Mouse (Mus musculus) limb, embryonic 14.5 days (tissue): ENCODE results near the gene Impdh2. TPM values are rescaled to one million over a fixed set of nuclear protein-coding genes. Genes with fewer than 3 reads are reported as not detected.

Experiments
- ATAC-seq: fragments of 200-750 bp; cut with Nextera tagmentation; 2 replicates; pipeline ENCODE4 v1.8.0; 2017; ENCODE audit warnings: low read depth, moderate number of reproducible peaks, moderate TSS enrichment; ENCODE audit not compliant: low FRiP score
- DNase-seq: peaks from one replicate; pipeline ENCODE4 v3.0.0-alpha.2; 2015; ENCODE audit warnings: low spot score
- H3K27ac ChIP-seq: fragments of 300-500 bp; sonication (generic); replicated peaks from 2 replicates; pipeline ENCODE4 v1.5.1; 2014; ENCODE audit warnings: low read depth, mild to moderate bottlenecking, low read length, moderate library complexity, mixed read lengths
- H3K27me3 ChIP-seq: fragments of 300-500 bp; sonication (generic); 2 replicates; pipeline ENCODE4 v1.6.1; 2014; ENCODE audit warnings: low read length, mixed read lengths; ENCODE audit not compliant: control insufficient read depth, insufficient read depth
- H3K36me3 ChIP-seq: fragments of 300-500 bp; sonication (generic); 2 replicates; pipeline ENCODE4 v1.6.1; 2014; ENCODE audit warnings: mild to moderate bottlenecking, low read length, moderate library complexity, mixed read lengths; ENCODE audit not compliant: control insufficient read depth, insufficient read depth
- H3K4me1 ChIP-seq: fragments of 300-500 bp; sonication (generic); 2 replicates; pipeline ENCODE4 v1.6.1; 2014; ENCODE audit warnings: antibody characterized with exemption, low read length, mixed read lengths; ENCODE audit not compliant: control insufficient read depth, insufficient read depth
- H3K4me2 ChIP-seq: fragments of 300-500 bp; sonication (generic); replicated peaks from 2 replicates; pipeline ENCODE4 v1.6.1; 2014; ENCODE audit warnings: low read depth, mild to moderate bottlenecking, low read length, moderate library complexity; ENCODE audit not compliant: severe bottlenecking
- H3K4me3 ChIP-seq: fragments of 300-500 bp; sonication (generic); replicated peaks from 2 replicates; pipeline ENCODE4 v1.5.1; 2014; ENCODE audit warnings: low read length
- H3K9ac ChIP-seq: fragments of 300-500 bp; sonication (generic); 2 replicates; pipeline ENCODE4 v1.6.1; 2014; ENCODE audit warnings: mild to moderate bottlenecking, low read depth, low read length, moderate library complexity; ENCODE audit not compliant: severe bottlenecking
- H3K9me3 ChIP-seq: fragments of 300-500 bp; sonication (generic); 2 replicates; pipeline ENCODE4 v1.6.1; 2016; ENCODE audit warnings: low read length; ENCODE audit not compliant: control insufficient read depth
- POLR2A ChIP-seq: fragments of 200-500 bp; IDR thresholded peaks from 2 replicates; pipeline ENCODE4 v1.8.0; 2012; ENCODE audit warnings: inconsistent platforms, mild to moderate bottlenecking, moderate library complexity, borderline replicate concordance; ENCODE audit not compliant: insufficient read depth, insufficient read length; ENCODE audit errors: extremely low read depth
- WGBS: fragments of 180-500 bp; shearing (Covaris S2); extraction: QIAGEN DNeasy Blood & Tissue Kit; methylation state at CpG from one replicate; pipeline ENCODE4 v1.1.7; 2014; 5-methylcytosine and 5-hydroxymethylcytosine counted together
- polyA plus RNA-seq, 2 experiments: library from polyadenylated mRNA; depleted of rRNA in 1 of 2; stranded (reverse) in 1 of 2; unstranded in 1 of 2; fragments of >200 nt; fragmentation: Nextera tagmentation in 1 of 2; extraction: Ambion mirVana in 1 of 2; gene quantifications; 2 replicates each; pipeline versions ENCODE4 v1.2.1 to v1.2.3; 2012 to 2014

Gene Impdh2
- polyA plus RNA-seq (2012; rRNA removed) (208 and 280 TPM in 2 replicates), polyA plus RNA-seq (2014; fragmentation: Nextera tagmentation; extraction: Ambion mirVana) (184 and 191 TPM in 2 replicates)

- peak; percentile 88 for TF ChIP-seq POLR2A
- WGBS = under 1% methylated on average over 47 of the region's 53 CpGs
- H3K4me3 ChIP-seq = peak within 1 kb of the TSS; percentile 60
- peak within 1 kb of the TSS; percentile 68 for H3K9ac ChIP-seq
- H3K4me2 ChIP-seq = peak within 1 kb of the TSS; percentile 74
- H3K9me3 ChIP-seq = no peaks in the 10 kb centered on the region
- DNase-seq (peak; percentile 98), ATAC-seq (peak; percentile 98)
- H3K36me3 ChIP-seq = peaks cover 78% of the 10 kb centered on the region
- H3K27ac ChIP-seq = peak within 1 kb of the TSS; percentile 75
- no peaks in the 10 kb centered on the region for H3K27me3 ChIP-seq
- 0 out of 2 replicates have a peak, but pooled peaks cover 3% of the 10 kb centered on the region for H3K4me1 ChIP-seq
Measured at GRCm38 (mm10) chr9:108560227-108560841, at the start of gene Impdh2. Gene Impdh2, plus strand, starts transcription at chr9:108560286.

GRCm38 (mm10) chr9:108516380-108517251, 43.5 kb upstream of the Impdh2 start, which contains the start of gene Qrich1:
Gene Qrich1, plus strand, starts transcription at chr9:108516806.
- Histone ChIP-seq H3K4me1 (peaks cover 13% of the 10 kb centered on the region), H3K9ac (peak within 1 kb of the TSS; percentile 98), H3K9me3 (no peaks in the 10 kb centered on the region), H3K27me3 (no peaks in the 10 kb centered on the region), H3K27ac (peak within 1 kb of the TSS; percentile 100), H3K36me3 (peaks cover 57% of the 10 kb centered on the region), H3K4me2 (peak within 1 kb of the TSS; percentile 80), H3K4me3 (peak within 1 kb of the TSS; percentile 95)
- ATAC-seq (peak; percentile 97), DNase-seq (peak; percentile 99)
- 3% methylated on average over 51 of the region's 55 CpGs for WGBS
- TF ChIP-seq POLR2A = peak; percentile 69; the same call in 1 of the 2 replicates

- no peak for TF ChIP-seq POLR2A
- Histone ChIP-seq H3K4me1 (peaks cover 13% of the 10 kb centered on the region), H3K4me3 (peak overlapping the region; percentile 95), H3K9me3 (no peaks in the 10 kb centered on the region), H3K9ac (peak overlapping the region; percentile 98), H3K27me3 (no peaks in the 10 kb centered on the region), H3K36me3 (peaks cover 49% of the 10 kb centered on the region), H3K4me2 (peak overlapping the region; percentile 80), H3K27ac (peak overlapping the region; percentile 100)
- peak; percentile 76 for ATAC-seq
- DNase-seq = peak; percentile 84
- WGBS = under 1% methylated on average over 48 of the region's 95 CpGs
Measured at GRCm38 (mm10) chr9:108517253-108517930, 42.7 kb upstream of the Impdh2 start.

- peak; percentile 75 for DNase-seq
- Histone ChIP-seq H3K9ac (peak overlapping the region; percentile 98), H3K9me3 (no peaks in the 10 kb centered on the region), H3K4me3 (peak overlapping the region; percentile 95), H3K27me3 (no peaks in the 10 kb centered on the region), H3K27ac (peak overlapping the region; percentile 100), H3K4me2 (peak overlapping the region; percentile 62), H3K4me1 (peaks cover 13% of the 10 kb centered on the region), H3K36me3 (peaks cover 46% of the 10 kb centered on the region)
- no peak for ATAC-seq
- TF ChIP-seq POLR2A = no peak
- WGBS = under 1% methylated on average over 13 of the region's 13 CpGs
Measured at GRCm38 (mm10) chr9:108517931-108518332, 42.2 kb upstream of the Impdh2 start.

- Histone ChIP-seq H3K27me3 (no peaks in the 10 kb centered on the region), H3K36me3 (peaks cover 22% of the 10 kb centered on the region), H3K4me2 (no peak overlapping the region), H3K27ac (no peak overlapping the region), H3K9ac (no peak overlapping the region), H3K4me3 (no peak overlapping the region), H3K9me3 (no peaks in the 10 kb centered on the region), H3K4me1 (peaks cover 6% of the 10 kb centered on the region)
- DNase-seq (no peak), ATAC-seq (no peak)
- TF ChIP-seq POLR2A = no peak
- WGBS = 96% methylated on average over 2 of the region's 2 CpGs
Measured at GRCm38 (mm10) chr9:108521604-108522003, 38.5 kb upstream of the Impdh2 start.
